Mouse (Mus musculus): ENCODE data around the gene Mrpl12.

Mrpl12 gene

DNA sequence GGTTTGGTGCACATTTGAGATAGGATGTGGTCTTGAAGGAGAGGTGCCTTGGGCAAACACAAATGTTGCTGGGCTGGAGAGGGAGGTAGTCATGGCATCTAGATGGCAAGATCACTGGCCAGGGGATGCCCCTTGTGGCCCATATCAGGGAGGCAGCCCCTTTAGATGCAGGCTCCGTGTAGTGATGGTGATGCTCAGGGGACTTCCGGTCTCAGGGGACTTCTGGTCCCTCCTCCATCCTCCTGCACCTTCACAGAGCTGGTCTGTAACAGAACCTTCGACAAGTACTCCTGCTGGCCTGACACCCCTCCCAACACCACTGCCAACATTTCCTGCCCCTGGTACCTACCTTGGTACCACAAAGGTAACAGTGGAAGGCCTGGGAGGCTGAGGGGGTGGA, 51.4 kb downstream of the Mrpl12 start:
- in situ Hi-C loops (cut with MseI, MboI), result no loop called here

DNA sequence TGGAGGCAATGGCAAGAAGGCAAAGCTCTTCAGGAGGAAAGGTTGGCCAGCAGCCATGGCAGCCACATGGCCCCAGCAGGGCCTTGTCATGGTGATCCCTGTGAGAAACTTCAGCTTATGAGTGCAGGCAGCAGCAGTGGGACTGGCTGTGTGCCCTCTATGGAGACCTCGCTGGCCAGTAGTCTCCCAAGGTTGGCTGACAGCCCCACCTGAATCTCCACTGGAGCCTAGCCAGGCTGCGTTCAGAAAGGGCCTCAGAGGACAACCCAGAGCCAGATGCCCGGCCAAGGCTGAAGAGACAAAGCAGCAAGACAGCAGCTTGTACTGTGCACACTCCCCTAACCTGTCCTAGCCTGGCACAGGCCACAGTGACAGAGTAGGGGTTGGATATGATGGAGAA, 54.1 kb downstream of the Mrpl12 start:
- in situ Hi-C loops (cut with MseI, MboI), result no loop called here
